Mouse (Mus musculus): Measurements from ENCODE around the gene Rb1. TPM values are rescaled to one million over a fixed set of nuclear protein-coding genes. Genes with fewer than 3 reads are reported as not detected.

Rb1 gene
- polyA plus RNA-seq, 1 experiment from 2014 or later, result 48.6 TPM

GRCm38 (mm10) chr14:73266166-73266565, 59.5 kb downstream of the Rb1 start:
- WGBS (ENCODE audit: missing documents), result 91% methylated on average over 3 of the region's 3 CpGs
- no peak overlapping the region for H3K27ac ChIP-seq
- peaks cover 42% of the 10 kb centered on the region for H3K36me3 ChIP-seq (ENCODE audit: inconsistent target)
- H3K79me2 ChIP-seq (ENCODE audit: inconsistent target), result no peaks in the 10 kb centered on the region
- H3K4me3 ChIP-seq (ENCODE audit: inconsistent target), result no peak overlapping the region

- 94% methylated on average over 9 of the region's 9 CpGs for WGBS (ENCODE audit: missing documents)
- Histone ChIP-seq H3K79me2 (ENCODE audit: inconsistent target) (no peaks in the 10 kb centered on the region), H3K27ac (no peak overlapping the region), H3K36me3 (ENCODE audit: inconsistent target) (peaks cover 34% of the 10 kb centered on the region), H3K4me3 (ENCODE audit: inconsistent target) (no peak overlapping the region)
Measured at GRCm38 (mm10) chr14:73262210-73262609, 63.4 kb downstream of the Rb1 start.

- WGBS (ENCODE audit: missing documents), result 88% methylated on average over 4 of the region's 4 CpGs
- Histone ChIP-seq H3K4me3 (ENCODE audit: inconsistent target) (no peak overlapping the region), H3K27ac (no peak overlapping the region), H3K79me2 (ENCODE audit: inconsistent target) (no peaks in the 10 kb centered on the region), H3K36me3 (ENCODE audit: inconsistent target) (0 out of 2 replicates have a peak, but pooled peaks cover 2% of the 10 kb centered on the region)
Measured at GRCm38 (mm10) chr14:73258181-73258580, 67.4 kb downstream of the Rb1 start.

GRCm38 (mm10) chr14:73257348-73257747, 68.3 kb downstream of the Rb1 start:
- no peaks in the 10 kb centered on the region for H3K79me2 ChIP-seq (ENCODE audit: inconsistent target)
- 69% methylated on average over 7 of the region's 7 CpGs for WGBS (ENCODE audit: missing documents)
- no peak overlapping the region for H3K4me3 ChIP-seq (ENCODE audit: inconsistent target)
- H3K36me3 ChIP-seq (ENCODE audit: inconsistent target), result no peaks in the 10 kb centered on the region
- no peak overlapping the region for H3K27ac ChIP-seq

DNA sequence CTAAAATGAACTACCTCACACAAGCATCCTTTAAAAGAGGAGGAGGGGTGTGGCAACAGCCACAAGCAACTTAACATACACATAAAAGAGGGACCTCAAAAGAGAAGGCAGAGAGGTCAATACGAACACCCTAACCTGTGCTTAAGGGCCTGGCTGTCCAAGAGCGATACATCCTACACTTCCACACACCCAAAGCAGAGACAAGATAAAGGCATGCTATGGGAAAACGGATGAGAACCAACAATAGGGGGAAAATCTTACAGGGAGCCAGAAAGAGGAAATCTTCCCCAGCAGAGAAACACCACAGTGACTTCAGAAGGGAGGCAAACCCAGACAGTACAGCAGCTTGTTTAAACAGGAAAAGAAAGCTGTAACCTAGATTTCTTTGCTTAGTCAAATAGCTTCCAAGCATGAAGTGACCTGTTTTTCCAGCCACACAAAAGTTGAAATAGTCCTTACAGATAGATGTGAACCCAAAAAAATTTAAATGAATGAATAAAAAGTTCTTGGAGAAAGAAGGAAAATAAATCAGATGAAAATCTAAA, 70.1 kb downstream of the Rb1 start:
- Histone ChIP-seq H3K79me2 (ENCODE audit: inconsistent target) (no peaks in the 10 kb centered on the region), H3K4me3 (ENCODE audit: inconsistent target) (no peak overlapping the region), H3K27ac (no peak overlapping the region), H3K36me3 (ENCODE audit: inconsistent target) (no peaks in the 10 kb centered on the region)
- 63% methylated on average over 3 of the region's 3 CpGs for WGBS (ENCODE audit: missing documents)

DNA sequence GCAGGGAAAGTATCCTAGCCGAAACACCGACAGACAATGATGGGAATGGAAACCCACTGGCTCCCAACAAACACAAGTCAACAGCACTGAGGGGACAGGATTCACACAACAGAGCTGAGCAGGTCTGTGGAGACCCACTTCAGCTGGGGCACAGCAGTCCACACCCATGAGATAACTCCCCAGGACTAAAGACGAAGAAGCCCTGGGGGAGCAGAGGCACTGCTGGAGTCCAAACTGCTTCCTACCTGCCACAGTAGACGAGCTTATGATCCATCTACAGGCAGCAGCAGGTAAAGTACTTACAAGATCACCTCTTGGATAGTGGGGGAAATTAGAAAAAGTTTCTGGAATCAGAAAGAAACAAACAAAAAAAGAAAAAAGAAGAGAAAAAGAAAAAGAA, 71.2 kb downstream of the Rb1 start:
- Histone ChIP-seq H3K36me3 (ENCODE audit: inconsistent target) (no peaks in the 10 kb centered on the region), H3K27ac (no peak overlapping the region), H3K4me3 (ENCODE audit: inconsistent target) (no peak overlapping the region), H3K79me2 (ENCODE audit: inconsistent target) (no peaks in the 10 kb centered on the region)
- 93% methylated on average over 4 of the region's 4 CpGs for WGBS (ENCODE audit: missing documents)

DNA sequence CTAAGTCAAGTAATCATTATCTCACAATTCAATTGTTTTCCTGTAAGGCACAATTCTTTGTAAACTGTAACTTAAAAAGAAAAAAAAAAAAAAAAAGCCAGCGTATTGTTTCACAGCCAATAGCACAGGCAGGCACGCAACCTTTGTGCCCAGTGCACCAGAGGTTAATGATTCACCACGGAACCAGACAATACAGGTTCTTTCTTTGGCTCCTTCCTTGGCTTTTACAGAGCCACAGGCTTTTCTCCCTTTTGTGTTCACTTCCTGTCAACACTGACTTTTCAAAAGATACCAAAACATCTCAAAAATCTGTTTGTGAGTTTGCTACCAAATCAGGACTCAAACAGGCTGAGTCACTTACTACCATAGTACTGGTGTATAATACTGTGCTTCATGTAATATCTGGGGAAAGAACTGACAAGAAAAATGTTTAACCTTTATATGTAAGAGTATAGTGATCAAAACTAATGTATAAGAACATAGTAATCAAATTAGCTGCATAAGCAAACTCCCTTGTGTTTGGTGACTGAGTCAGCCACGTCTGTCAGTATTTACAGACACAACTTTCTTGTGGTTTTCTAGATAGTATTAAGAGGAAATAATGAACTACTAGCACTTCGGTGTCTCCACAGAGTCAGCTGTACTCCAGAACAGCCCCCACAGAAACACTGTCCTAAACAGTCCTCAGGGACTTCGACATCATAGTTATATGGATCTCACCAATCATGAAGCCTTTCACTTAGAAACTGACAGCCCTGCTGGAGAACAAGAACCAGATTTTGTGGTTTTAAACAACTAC, 72.0 kb downstream of the Rb1 start:
- 47% methylated on average over 6 of the region's 6 CpGs for WGBS (ENCODE audit: missing documents)
- Histone ChIP-seq H3K36me3 (ENCODE audit: inconsistent target) (no peaks in the 10 kb centered on the region), H3K27ac (no peak overlapping the region), H3K4me3 (ENCODE audit: inconsistent target) (no peak overlapping the region), H3K79me2 (ENCODE audit: inconsistent target) (no peaks in the 10 kb centered on the region)

GRCm38 (mm10) chr14:73252276-73252675, 73.3 kb downstream of the Rb1 start:
- Histone ChIP-seq H3K79me2 (ENCODE audit: inconsistent target) (no peaks in the 10 kb centered on the region), H3K27ac (no peak overlapping the region), H3K4me3 (ENCODE audit: inconsistent target) (no peak overlapping the region), H3K36me3 (ENCODE audit: inconsistent target) (no peaks in the 10 kb centered on the region)
- 100% methylated on average over 2 of the region's 2 CpGs for WGBS (ENCODE audit: missing documents)

GRCm38 (mm10) chr14:73250056-73250455, 75.6 kb downstream of the Rb1 start:
- Histone ChIP-seq H3K27ac (no peak overlapping the region), H3K36me3 (ENCODE audit: inconsistent target) (no peaks in the 10 kb centered on the region), H3K79me2 (ENCODE audit: inconsistent target) (no peaks in the 10 kb centered on the region), H3K4me3 (ENCODE audit: inconsistent target) (no peak overlapping the region)
- WGBS (ENCODE audit: missing documents), result 92% methylated on average over 2 of the region's 2 CpGs

- H3K4me3 ChIP-seq (ENCODE audit: inconsistent target), result no peak overlapping the region
- WGBS (ENCODE audit: missing documents), result no CpG with 5 or more reads among the region's 2 CpGs
Measured at GRCm38 (mm10) chr14:73244061-73244597, 81.5 kb downstream of the Rb1 start.

GRCm38 (mm10) chr14:73239857-73240256, 85.8 kb downstream of the Rb1 start:
- peak overlapping the region; percentile 75 for H3K4me3 ChIP-seq (ENCODE audit: inconsistent target)
- peaks cover 6% of the 10 kb centered on the region; the same call in 1 of the 2 replicates for H3K36me3 ChIP-seq (ENCODE audit: inconsistent target)
- WGBS (ENCODE audit: missing documents), result 37% methylated on average over 3 of the region's 3 CpGs
- peaks cover 74% of the 10 kb centered on the region for H3K79me2 ChIP-seq (ENCODE audit: inconsistent target)
- peak overlapping the region; percentile 86 for H3K27ac ChIP-seq

More at GRCm38 (mm10) chr14:73244061-73244597, 81.5 kb downstream of the Rb1 start:
- peaks cover 6% of the 10 kb centered on the region; the same call in 1 of the 2 replicates for H3K36me3 ChIP-seq (ENCODE audit: inconsistent target)
- no peak overlapping the region for H3K27ac ChIP-seq
- H3K79me2 ChIP-seq (ENCODE audit: inconsistent target), result peaks cover 40% of the 10 kb centered on the region

- WGBS (ENCODE audit: missing documents), result 0% methylated on average over 6 of the region's 6 CpGs
- Histone ChIP-seq H3K79me2 (ENCODE audit: inconsistent target) (peaks cover 74% of the 10 kb centered on the region), H3K36me3 (ENCODE audit: inconsistent target) (peaks cover 6% of the 10 kb centered on the region; the same call in 1 of the 2 replicates), H3K27ac (peak overlapping the region; percentile 86), H3K4me3 (ENCODE audit: inconsistent target) (peak overlapping the region; percentile 75)
Measured at GRCm38 (mm10) chr14:73239291-73239690, 86.3 kb downstream of the Rb1 start.

GRCm38 (mm10) chr14:73238498-73239250, 86.9 kb downstream of the Rb1 start:
- H3K79me2 ChIP-seq (ENCODE audit: inconsistent target), result peaks cover 74% of the 10 kb centered on the region
- peaks cover 6% of the 10 kb centered on the region; the same call in 1 of the 2 replicates for H3K36me3 ChIP-seq (ENCODE audit: inconsistent target)
- H3K27ac ChIP-seq, result peak overlapping the region; percentile 86
- WGBS (ENCODE audit: missing documents), result under 1% methylated on average over 20 of the region's 20 CpGs
- peak overlapping the region; percentile 75 for H3K4me3 ChIP-seq (ENCODE audit: inconsistent target)

GRCm38 (mm10) chr14:73237848-73238321, 87.7 kb downstream of the Rb1 start, which contains the start of gene Lpar6:
TSS of gene Lpar6 (plus strand) at chr14:73237895.
- peaks cover 72% of the 10 kb centered on the region for H3K79me2 ChIP-seq (ENCODE audit: inconsistent target)
- H3K27ac ChIP-seq, result peak within 1 kb of the TSS; percentile 86
- peaks cover 6% of the 10 kb centered on the region; the same call in 1 of the 2 replicates for H3K36me3 ChIP-seq (ENCODE audit: inconsistent target)
- WGBS (ENCODE audit: missing documents), result under 1% methylated on average over 16 of the region's 19 CpGs
- peak within 1 kb of the TSS; percentile 75 for H3K4me3 ChIP-seq (ENCODE audit: inconsistent target)

All from macrophage (primary cell).